Comparison of ENCODE assay signal across 8 mouse cellular contexts in genomic region chr5:96980008-96980634, GRCm38 (mm10). TPM values are rescaled to one million over a fixed set of nuclear protein-coding genes. Genes with fewer than 3 reads are reported as not detected.
DNase-seq lines count a peak whose midpoint lies in the region; ATAC-seq and TF ChIP-seq lines count a peak whose summit lies in the region.

No protein-coding gene starts in this region.

- no peak overlapping the region for H3K9ac ChIP-seq in embryonic facial prominence, embryonic 13.5 days
- no peak overlapping the region for H3K9ac ChIP-seq in liver, adult 2 months (ENCODE audit: low read depth, low read length)

- DNase-seq in embryonic facial prominence, embryonic 10.5 days (ENCODE audit: low spot score), result no peak
- DNase-seq in liver, adult 2 months (ENCODE audit: extremely low read depth, low read depth, low spot score), result peak; percentile 51
- DNase-seq in liver, result no peak
- peak; percentile 64 for DNase-seq in induced T-regulatory cell, adult 2 months (ENCODE audit: low read depth)
- peak; percentile 67 to 90 for DNase-seq in spleen, adult 2 months (ENCODE audit: low read depth in 1 of 2, low spot score in 2 of 2)
- no peak for DNase-seq in adrenal gland, adult 18-20 months (ENCODE audit: low spot score in 2 of 2)
- DNase-seq in frontal cortex, postnatal 10 days (ENCODE audit: low spot score in 2 of 2), result no peak

- no peaks in the 10 kb centered on the region for H3K36me3 ChIP-seq in embryonic facial prominence, embryonic 13.5 days
- H3K36me3 ChIP-seq in embryonic facial prominence, embryonic 10.5 days (replicated peaks), result no peaks in the 10 kb centered on the region
- H3K36me3 ChIP-seq in liver, adult 2 months (ENCODE audit: control insufficient read depth, insufficient read depth, low read length), result no peaks in the 10 kb centered on the region
- H3K36me3 ChIP-seq in spleen, adult 2 months (ENCODE audit: control insufficient read depth, insufficient read depth, low read length), result no peaks in the 10 kb centered on the region

- no peak overlapping the region for H3K4me3 ChIP-seq in embryonic facial prominence, embryonic 13.5 days
- H3K4me3 ChIP-seq in embryonic facial prominence, embryonic 10.5 days, result no peak overlapping the region
- H3K4me3 ChIP-seq in liver, adult 2 months (ENCODE audit: insufficient read depth, low read depth, low read length), result no peak overlapping the region
- peak overlapping the region; percentile 17 for H3K4me3 ChIP-seq in spleen, adult 2 months (ENCODE audit: extremely low read depth, insufficient read depth, insufficient read length)

- WGBS in embryonic facial prominence, embryonic 13.5 days, result 24% methylated on average over 15 of the region's 15 CpGs
- WGBS in embryonic facial prominence, embryonic 10.5 days, result 24% methylated on average over 15 of the region's 15 CpGs
- WGBS in liver, adult 2 months, result 42% methylated on average over 15 of the region's 15 CpGs
- 7% methylated on average over 15 of the region's 15 CpGs for WGBS in spleen, adult 2 months

- TF ChIP-seq CTCF in liver, adult 2 months (IDR thresholded peaks at IDR 0.05; ENCODE audit: low read depth, low read length), result no peak
- TF ChIP-seq CTCF in spleen, adult 2 months (IDR thresholded peaks at IDR 0.05; ENCODE audit: extremely low read depth, insufficient read depth, insufficient read length, insufficient replicate concordance), result no peak

- H3K27ac ChIP-seq in embryonic facial prominence, embryonic 13.5 days, result no peak overlapping the region
- no peak overlapping the region for H3K27ac ChIP-seq in embryonic facial prominence, embryonic 10.5 days (replicated peaks)
- no peak overlapping the region for H3K27ac ChIP-seq in liver, adult 2 months (replicated peaks; ENCODE audit: insufficient read depth, low read depth, low read length)
- H3K27ac ChIP-seq in spleen, adult 2 months (ENCODE audit: insufficient read depth, low read length), result peak overlapping the region; percentile 95

- peak overlapping the region; percentile 27; the same call in 1 of the 2 replicates for H3K4me2 ChIP-seq in embryonic facial prominence, embryonic 13.5 days

- H3K27me3 ChIP-seq in embryonic facial prominence, embryonic 13.5 days, result no peaks in the 10 kb centered on the region
- peaks cover 6% of the 10 kb centered on the region; the same call in 1 of the 2 replicates for H3K27me3 ChIP-seq in embryonic facial prominence, embryonic 10.5 days (replicated peaks; ENCODE audit: low read depth, poor library complexity, severe bottlenecking)
- H3K27me3 ChIP-seq in liver, adult 2 months (ENCODE audit: control insufficient read depth, insufficient read depth, low read length), result no peaks in the 10 kb centered on the region; the same call in 1 of the 2 replicates
- H3K27me3 ChIP-seq in spleen, adult 2 months (ENCODE audit: control insufficient read depth, insufficient read depth, low read length), result no peaks in the 10 kb centered on the region

- TF ChIP-seq POLR2A in liver, adult 2 months (IDR thresholded peaks at IDR 0.05; ENCODE audit: extremely low read depth, insufficient read depth, low read length), result no peak
- peak; percentile 23; the same call in 1 of the 2 replicates for TF ChIP-seq POLR2A in spleen, adult 2 months (IDR thresholded peaks at IDR 0.05; ENCODE audit: low read depth, low read length)

- no peaks in the 10 kb centered on the region for H3K79me2 ChIP-seq in liver, adult 2 months (ENCODE audit: control insufficient read depth, insufficient read depth, low read length)

- ATAC-seq in embryonic facial prominence, embryonic 13.5 days (ENCODE audit: insufficient number of reproducible peaks, insufficient read depth, low FRiP score, low TSS enrichment, low read depth), result no peak

- peaks cover 16% of the 10 kb centered on the region for H3K4me1 ChIP-seq in embryonic facial prominence, embryonic 13.5 days
- H3K4me1 ChIP-seq in embryonic facial prominence, embryonic 10.5 days, result peaks cover 7% of the 10 kb centered on the region
- H3K4me1 ChIP-seq in liver, adult 2 months (ENCODE audit: control insufficient read depth, insufficient read depth, low read length), result peaks cover 2% of the 10 kb centered on the region; the same call in 1 of the 2 replicates
- peaks cover 29% of the 10 kb centered on the region for H3K4me1 ChIP-seq in spleen, adult 2 months (ENCODE audit: control insufficient read depth, insufficient read depth, insufficient read length)

- no peaks in the 10 kb centered on the region for H3K9me3 ChIP-seq in embryonic facial prominence, embryonic 13.5 days
- H3K9me3 ChIP-seq in embryonic facial prominence, embryonic 10.5 days, result no peaks in the 10 kb centered on the region

RNA-seq across cellular contexts. Expression of gene Bmp2k, which starts 17.4 kb away (rescaled TPM):
- polyA plus RNA-seq in embryonic facial prominence, embryonic 13.5 days (2015; fragmentation: Nextera tagmentation; extraction: Ambion mirVana), result 9.4 and 10.3 TPM in 2 replicates
- 8.0 and 8.1 TPM in 2 replicates for polyA plus RNA-seq in embryonic facial prominence, embryonic 10.5 days (2016; fragmentation: Nextera tagmentation; extraction: Ambion mirVana)
- total RNA-seq in liver, adult 2 months (2014; rRNA removed), result 6.6 and 7.1 TPM in 2 replicates
- 2.7 and 2.9 TPM in 2 replicates for polyA plus RNA-seq in liver, adult 2 months (2012; rRNA removed)
- 32.6 and 33.3 TPM in 2 replicates for polyA plus RNA-seq in spleen, adult 2 months (2012; rRNA removed)
- 10 to 100 TPM; 27.2 to 32.6 TPM for total RNA-seq in adrenal gland, adult 18-20 months (2021)

Comparison
In these comparisons a context has a peak if more than half of its experiments do, and no peak if none do; other contexts are left out.
1. DNase-seq: peak in liver, adult 2 months (single experiment), induced T-regulatory cell, adult 2 months (single experiment) and spleen, adult 2 months (2 of 2); none in embryonic facial prominence, embryonic 10.5 days (single experiment), liver (single experiment), adrenal gland, adult 18-20 months (0 of 2) and frontal cortex, postnatal 10 days (0 of 2).